Mouse (Mus musculus) liver (tissue): ENCODE data around the gene Lrat.
A peak's percentile ranks its signal among the peaks of the same experiment; 100 is the strongest.

Source experiments
- DNase-seq: peaks from one replicate; pipeline ENCODE4 v3.0.0-alpha.2; 2020; ENCODE audit warnings: mixed read lengths

Gene Lrat

DNA sequence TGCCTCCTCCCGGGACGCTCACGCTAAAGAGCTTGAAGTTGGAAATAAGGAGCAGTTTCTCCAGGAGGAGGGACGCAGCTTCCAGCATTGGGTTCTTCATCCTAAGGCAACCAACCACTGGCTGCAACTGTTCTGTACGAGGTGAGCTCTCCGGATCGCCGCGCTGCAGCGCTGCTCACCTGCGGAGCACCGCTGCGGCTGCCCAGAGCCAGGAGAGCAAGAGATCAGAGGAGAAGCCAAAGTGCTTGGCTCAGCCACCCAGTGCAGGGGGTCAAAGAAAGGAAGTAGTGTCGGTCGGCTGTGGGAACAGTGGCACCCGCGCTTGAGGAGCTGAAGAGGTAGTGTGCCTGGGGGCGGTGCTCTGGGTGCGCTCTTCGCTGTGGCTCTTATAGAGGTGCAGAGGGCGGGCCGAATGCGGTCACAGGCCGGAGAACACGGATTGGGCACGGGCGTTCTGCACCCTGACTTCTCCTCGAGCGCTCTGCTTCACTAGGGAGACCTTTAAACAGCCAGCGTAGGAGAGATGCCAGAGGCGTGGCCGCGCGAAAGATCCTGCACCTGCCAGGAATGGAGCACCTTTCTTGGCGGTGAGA is at the start of gene Lrat:
Gene Lrat (minus strand): TSS at position 361 of the 593 bp plus-strand sequence.
- peak; percentile 7 for DNase-seq

- DNase-seq = no peak
Observed at GRCm38 (mm10) chr3:82952173-82952962, 48.6 kb upstream of the Lrat start.

- peak; percentile 6 for DNase-seq
Observed at GRCm38 (mm10) chr3:82950639-82951038, 46.9 kb upstream of the Lrat start.

DNA sequence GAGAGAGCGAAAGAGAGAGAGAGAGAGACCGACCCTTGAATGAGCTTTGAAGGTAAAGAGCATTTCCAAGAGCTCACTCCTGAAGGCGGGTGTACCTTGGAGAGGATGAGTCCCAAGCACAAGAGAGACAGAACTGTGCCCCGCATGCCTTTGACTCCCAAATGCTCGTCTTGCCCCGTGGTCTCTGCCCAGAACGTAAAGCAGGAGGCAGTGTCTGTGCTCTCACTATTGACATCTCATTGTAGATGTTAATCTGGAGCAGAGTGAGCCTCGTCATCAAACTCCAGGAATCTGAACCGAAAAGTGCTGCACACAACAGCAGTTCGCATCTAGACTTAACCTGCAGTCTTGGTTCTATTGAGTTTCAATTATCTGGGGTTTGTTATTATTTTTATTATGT is 46.4 kb upstream of the Lrat start:
- DNase-seq = no peak

DNA sequence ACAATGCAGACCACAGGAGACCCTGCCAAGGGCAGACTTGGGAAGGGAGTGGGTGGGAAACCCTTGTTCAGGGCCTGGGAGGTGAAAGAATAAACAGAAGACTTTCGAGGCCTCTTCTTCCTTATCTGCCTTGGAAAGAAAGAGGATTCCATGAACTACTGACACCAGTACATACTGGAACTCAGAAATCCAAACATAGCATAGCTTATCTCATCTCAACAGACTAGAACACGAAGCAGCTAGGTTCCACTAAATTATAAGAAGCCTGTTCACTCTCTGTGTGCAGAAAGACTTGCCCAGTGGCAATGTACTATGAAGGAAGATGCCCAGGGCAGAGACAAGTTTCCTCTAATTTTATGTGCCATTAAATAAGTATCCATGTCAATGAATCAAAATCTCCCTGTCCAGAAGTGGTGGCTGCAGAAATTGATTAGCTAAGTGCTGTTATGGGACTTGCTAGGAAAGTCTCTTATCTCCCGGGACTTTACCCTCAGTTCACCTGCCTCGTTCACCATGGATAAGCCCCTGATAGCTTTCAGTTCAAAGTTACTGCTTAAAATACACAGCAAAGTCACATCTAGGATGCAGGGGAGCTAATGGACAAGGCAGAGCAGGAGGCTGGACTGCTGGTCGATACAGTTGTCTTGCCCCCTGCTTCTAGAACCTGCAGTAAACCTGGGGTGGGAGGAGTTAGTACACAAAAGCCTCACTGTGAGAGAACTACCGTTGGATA is 42.8 kb upstream of the Lrat start:
- no peak for DNase-seq

- no peak for DNase-seq
Observed at GRCm38 (mm10) chr3:82927917-82928316, 24.1 kb upstream of the Lrat start.

GRCm38 (mm10) chr3:82915632-82916031 is 11.9 kb upstream of the Lrat start:
- DNase-seq = no peak

GRCm38 (mm10) chr3:82908671-82909070 is 4.9 kb upstream of the Lrat start:
- no peak for DNase-seq

- DNase-seq = no peak
Observed at GRCm38 (mm10) chr3:82904211-82904908, 587 bp upstream of the Lrat start.

GRCm38 (mm10) chr3:82902757-82903612 is 788 bp downstream of the Lrat start:
- DNase-seq = no peak

DNA sequence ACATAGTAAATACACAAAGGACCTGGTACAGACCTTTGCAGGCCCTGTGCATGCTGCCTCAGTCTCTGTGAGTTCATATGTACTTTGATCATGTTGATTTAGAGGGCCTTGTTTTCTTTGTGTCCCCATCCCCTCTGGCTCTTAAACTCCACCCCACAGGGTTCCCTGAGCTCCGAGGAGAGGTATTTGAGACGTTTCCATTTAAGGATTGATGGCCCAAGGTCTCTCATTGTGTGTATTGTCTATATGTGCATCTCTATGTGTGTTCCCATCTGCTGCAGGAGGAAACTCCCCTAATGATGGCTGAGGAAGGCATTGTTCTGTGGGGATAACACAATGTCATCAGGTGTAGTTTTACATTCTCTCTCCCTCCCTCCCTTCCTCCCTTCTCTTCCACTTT is 14.9 kb downstream of the Lrat start:
- no peak for DNase-seq

DNA sequence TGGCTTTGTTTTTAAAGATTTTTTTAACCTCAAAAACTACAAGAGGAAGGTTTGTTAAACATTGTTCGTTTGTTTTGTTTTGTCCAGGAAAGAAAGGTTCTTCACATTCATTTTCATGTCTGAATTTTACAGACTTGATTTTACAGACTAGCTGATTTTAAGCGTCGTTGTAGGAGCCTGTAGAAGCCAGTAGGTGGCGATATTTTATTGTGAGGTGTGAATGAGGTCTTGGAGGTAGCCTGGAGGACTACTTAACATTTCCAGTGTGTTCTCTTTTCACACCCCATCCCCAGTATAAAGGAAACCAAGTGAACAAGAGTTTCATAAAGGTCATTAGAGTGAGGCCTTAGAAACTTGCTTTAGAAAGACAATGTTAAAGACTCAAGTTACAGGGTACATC is 26.5 kb downstream of the Lrat start:
- no peak for DNase-seq

DNA sequence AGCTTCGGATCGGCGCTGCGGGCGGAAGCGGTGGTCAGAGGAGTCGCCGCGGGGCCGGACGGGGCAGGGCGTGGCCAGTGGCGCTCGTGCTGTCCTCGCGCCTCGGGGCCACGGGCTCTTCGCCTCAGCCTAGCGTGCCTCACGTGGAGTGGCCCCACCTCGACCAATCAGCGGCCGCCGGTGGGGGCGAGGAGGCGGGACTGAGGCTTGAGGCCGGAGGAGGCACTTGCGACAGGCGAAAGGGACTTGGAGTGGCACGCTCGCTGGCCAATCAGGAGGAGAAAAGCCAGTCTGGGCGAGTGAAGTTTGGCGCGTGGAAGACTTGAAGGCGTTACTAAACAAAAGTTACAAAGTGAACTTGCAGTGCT is 27.4 kb downstream of the Lrat start, which contains the start of gene Rbm46:
Gene Rbm46 (minus strand): TSS at position 112 of the 368 bp plus-strand sequence.
- peak; percentile 76 for DNase-seq

- DNase-seq = peak; percentile 3
Observed at GRCm38 (mm10) chr3:82875671-82876371, 28.0 kb downstream of the Lrat start.

DNA sequence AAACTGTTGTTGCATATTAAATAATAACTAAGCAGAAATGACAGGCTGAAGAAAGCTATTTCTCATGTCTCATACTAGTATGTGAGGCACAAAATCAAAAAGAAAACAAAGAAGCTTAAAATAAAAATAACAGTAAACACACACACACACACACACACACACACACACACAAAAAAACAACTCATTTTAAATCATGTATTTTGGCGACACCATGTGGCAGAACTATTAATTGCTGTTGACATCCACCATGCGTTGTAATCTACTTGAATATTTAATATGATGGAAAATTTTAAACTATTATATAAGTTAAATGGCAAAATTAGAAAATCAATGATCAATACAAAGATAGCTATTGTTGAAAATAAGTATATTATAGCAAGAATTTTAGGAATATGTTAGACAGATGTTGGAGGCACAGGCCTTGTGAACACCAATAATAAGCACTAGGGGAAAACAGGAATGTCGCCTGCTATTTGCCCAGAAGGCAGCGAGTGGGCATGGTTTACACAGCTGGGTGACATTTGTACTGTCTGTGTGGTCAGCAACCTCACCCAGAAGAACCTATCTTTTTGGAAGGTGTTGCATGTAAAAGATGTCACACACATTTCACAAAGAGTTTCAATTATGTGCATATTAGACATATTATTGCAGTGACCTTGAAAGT is 46.2 kb downstream of the Lrat start:
- no peak for DNase-seq
